Comparison of ENCODE assay signal across 10 mouse cellular contexts in the genomic region with DNA sequence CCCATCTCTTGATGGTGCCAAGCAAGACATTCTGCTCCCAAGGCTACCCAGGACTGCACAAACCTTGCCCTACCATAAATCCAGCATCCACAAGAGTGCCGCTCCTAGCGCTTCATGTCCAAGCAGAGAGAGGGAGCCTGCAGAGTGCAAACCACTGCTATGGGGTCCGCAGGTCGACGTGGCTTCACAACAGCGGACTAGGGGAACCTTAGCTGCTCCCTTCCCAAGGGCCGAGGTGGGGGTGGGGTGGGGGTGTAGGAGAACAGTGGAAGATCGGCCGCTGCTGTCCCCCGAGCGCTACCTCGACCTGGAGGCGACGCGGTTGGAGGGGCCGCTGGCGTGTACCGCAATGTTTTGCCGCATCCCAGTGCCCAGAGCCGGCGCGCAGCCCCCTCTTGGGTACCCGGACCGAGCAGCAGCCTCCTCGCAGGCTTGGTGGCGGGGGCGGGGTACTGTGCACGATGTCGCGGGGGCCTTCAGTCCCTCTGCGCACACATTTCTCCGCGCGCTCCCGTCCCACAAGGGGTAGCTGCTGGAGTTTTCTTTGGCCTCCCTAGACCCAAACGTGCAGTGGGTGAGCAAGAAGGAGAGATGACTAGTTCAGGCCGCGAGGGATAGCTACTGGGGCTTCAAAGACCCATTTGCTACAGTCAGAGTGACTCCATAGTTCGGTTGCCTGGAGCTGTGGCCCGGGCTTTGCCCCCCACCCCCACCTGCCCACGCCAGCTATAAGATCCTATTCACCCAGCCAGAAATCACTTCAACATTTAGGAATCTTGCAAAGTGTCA. TPM values are rescaled to one million over a fixed set of nuclear protein-coding genes. Genes with fewer than 3 reads are reported as not detected.
DNase-seq lines count a peak whose midpoint lies in the region; TF ChIP-seq lines count a peak whose summit lies in the region.
"Had no signal": no experiment of that assay in that cellular context is flagged by ENCODE, and none has a peak within 500 bp of the region (broad histone marks: within the 10 kb centered on the region; RNA-seq: fewer than 3 reads in every experiment).

No protein-coding gene starts in this region.

- WGBS in heart, adult 2 months = 8% methylated on average over 41 of the region's 41 CpGs

- H3K4me3 ChIP-seq in heart, adult 2 months = peak overlapping the region; percentile 3; the same call in 1 of the 2 replicates
- H3K4me3 ChIP-seq: erythroblast, embryonic 14.5 days had no signal

- TF ChIP-seq POLR2A in heart, adult 2 months (IDR thresholded peaks at IDR 0.05; ENCODE audit: insufficient read depth, low read depth, low read length) = no peak

- H3K36me3 ChIP-seq in heart, adult 2 months (ENCODE audit: control insufficient read depth, insufficient read depth, low read length) = no peaks in the 10 kb centered on the region

- DNase-seq in heart, adult 2 months = no peak
- DNase-seq in heart, postnatal 36 days = no peak
- DNase-seq in cerebellum, adult 8-10 months = peak; percentile 41
- peak; percentile 0 for DNase-seq in forelimb bud, embryonic 11.5 days (ENCODE audit: low read depth, low spot score)
- DNase-seq in left cerebral cortex, postnatal 36 days (ENCODE audit: low spot score in 2 of 2) = peak; percentile 47 to 55
- peak; percentile 30 to 34 for DNase-seq in right cerebral cortex, adult 2 months (ENCODE audit: low spot score in 2 of 2)
- DNase-seq in MN1 (ENCODE audit: low spot score) = no peak
- DNase-seq in thymus, postnatal 4 days = no peak

- no peak for TF ChIP-seq EP300 in heart, adult 2 months (IDR thresholded peaks at IDR 0.05; ENCODE audit: insufficient read depth, low read depth, low read length)

- no peaks in the 10 kb centered on the region for H3K27me3 ChIP-seq in heart, adult 2 months (ENCODE audit: control insufficient read depth, insufficient read depth, low read length)

- no peak for TF ChIP-seq CTCF in heart, adult 2 months (IDR thresholded peaks at IDR 0.05)

- no peaks in the 10 kb centered on the region for H3K79me2 ChIP-seq in heart, adult 2 months (replicated peaks; ENCODE audit: control insufficient read depth, insufficient read depth, low read length)

- H3K27ac ChIP-seq in heart, adult 2 months = no peak overlapping the region

- H3K4me1 ChIP-seq in heart, adult 2 months (ENCODE audit: control insufficient read depth, insufficient read depth, low read length) = no peaks in the 10 kb centered on the region

- no peak overlapping the region for H3K9ac ChIP-seq in heart, adult 2 months (ENCODE audit: low read depth, low read length)

- intact Hi-C loops in heart, adult 2 months (cut with DNase I) = no loop called here
- intact Hi-C loops in heart, postnatal 36 days (cut with DNase I) = loop anchor here (5.0 kb wide), 1 partner anchor 283 kb away; no protein-coding TSS in a partner anchor
- intact Hi-C loops in left cerebral cortex, postnatal 36 days (cut with DNase I) = no loop called here

RNA-seq across cellular contexts. Expression of gene Slitrk4, which starts 1.1 kb away (rescaled TPM):
- total RNA-seq in heart, adult 2 months (2021) = under 1 TPM; 0.76 to 0.98 TPM
- polyA plus RNA-seq in heart, adult 2 months (2012; rRNA removed) = 0.18 and 0.29 TPM in 2 replicates
- total RNA-seq in heart, postnatal 36 days (2021) = 1 to 10 TPM in 1 of 2 experiments, under 1 TPM in 1; 0.81 to 1.3 TPM
- 10 to 100 TPM; 60.0 to 63.1 TPM for total RNA-seq in left cerebral cortex, postnatal 36 days (2021)
- total RNA-seq: neutrophil, adult 5-6 weeks had no signal
- polyA plus RNA-seq: erythroblast, embryonic 14.5 days had no signal

Comparison
In these comparisons a context has a peak if more than half of its experiments do, and no peak if none do; other contexts are left out.
1. DNase-seq: peak in cerebellum, adult 8-10 months (single experiment), forelimb bud, embryonic 11.5 days (single experiment), left cerebral cortex, postnatal 36 days (2 of 2) and right cerebral cortex, adult 2 months (2 of 2); none in heart, adult 2 months (0 of 2), heart, postnatal 36 days (0 of 2), MN1 (single experiment) and thymus, postnatal 4 days (single experiment).
2. RNA of gene Slitrk4, which starts 1.1 kb away (total RNA-seq): 60.0 to 63.1 TPM in left cerebral cortex, postnatal 36 days; 0.81 to 1.3 TPM in heart, postnatal 36 days and 0.76 to 0.98 TPM in heart, adult 2 months; every median in the first group is over 10 times any median in the second.